Mouse (Mus musculus) cortical plate, adult 2 months (tissue): ENCODE measurements around the gene Hist1h3e.
"Not testable (repeated sequence)": the region's sequence is repeated elsewhere in the genome, so short reads cannot be mapped to it uniquely, and the experiment has no call there.

Experiments
- CTCF ChIP-seq: fragments of 200-500 bp; IDR thresholded peaks from 2 replicates; pipeline ENCODE4 v1.5.1; 2011; ENCODE audit warnings: mild to moderate bottlenecking, control low read depth, low read length; ENCODE audit not compliant: insufficient read depth; ENCODE audit errors: extremely low read depth
- POLR2A ChIP-seq: fragments of 200-500 bp; IDR thresholded peaks from 2 replicates; pipeline ENCODE4 v1.6.1; 2011; ENCODE audit warnings: mild to moderate bottlenecking, low read length, control low read depth; ENCODE audit not compliant: insufficient read depth; ENCODE audit errors: extremely low read depth

DNA sequence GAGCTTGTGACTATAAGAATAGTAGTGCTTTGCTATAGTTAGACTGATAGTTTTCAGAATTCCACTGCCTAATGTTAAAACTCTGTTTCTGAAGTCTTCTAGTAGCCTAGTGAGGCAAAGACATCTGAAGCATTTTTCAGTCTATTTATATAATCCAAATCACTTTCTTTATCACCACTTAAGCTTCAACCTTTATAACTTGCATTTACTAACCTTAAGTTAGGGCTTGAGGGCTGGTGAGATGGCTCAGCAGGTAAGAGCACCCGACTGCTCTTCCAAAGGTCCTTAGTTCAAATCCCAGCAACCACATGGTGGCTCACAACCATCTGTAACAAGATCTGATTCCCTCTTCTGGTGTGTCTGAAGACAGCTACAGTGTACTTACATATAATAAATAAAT is 22.3 kb downstream of the Hist1h3e start:
- not testable (repeated sequence) for TF ChIP-seq CTCF, POLR2A
